Mouse (Mus musculus) heart, embryonic 10.5 days (tissue): ENCODE measurements around the gene Ubac2. TPM values are rescaled to one million over a fixed set of nuclear protein-coding genes. Genes with fewer than 3 reads are reported as not detected.
A peak's percentile ranks its signal among the peaks of the same experiment; 100 is the strongest.

ENCODE experiments used
- DNase-seq: peaks from one replicate; pipeline ENCODE4 v3.0.0-alpha.2; 2017; ENCODE audit warnings: low spot score
- H3K27ac ChIP-seq: fragments of 300-500 bp; sonication (generic); 2 replicates; pipeline ENCODE4 v1.5.1; 2016; ENCODE audit warnings: mild to moderate bottlenecking
- H3K27me3 ChIP-seq: fragments of 300-500 bp; sonication (generic); 2 replicates; pipeline ENCODE4 v1.6.1; 2016; ENCODE audit warnings: mild to moderate bottlenecking; ENCODE audit not compliant: poor library complexity, insufficient read depth, severe bottlenecking
- H3K36me3 ChIP-seq: fragments of 300-500 bp; sonication (generic); 2 replicates; pipeline ENCODE4 v1.6.1; 2016; ENCODE audit warnings: mild to moderate bottlenecking, moderate library complexity
- H3K4me1 ChIP-seq: fragments of 300-500 bp; sonication (generic); 2 replicates; pipeline ENCODE4 v1.6.1; 2016; ENCODE audit warnings: mild to moderate bottlenecking
- H3K4me3 ChIP-seq: fragments of 300-500 bp; sonication (generic); 2 replicates; pipeline ENCODE4 v1.5.1; 2016; ENCODE audit warnings: mild to moderate bottlenecking, moderate library complexity
- H3K9me3 ChIP-seq: fragments of 300-500 bp; sonication (generic); 2 replicates; pipeline ENCODE4 v1.6.1; 2016; ENCODE audit warnings: mild to moderate bottlenecking, moderate library complexity
- WGBS: fragments of 180-500 bp; shearing (Covaris S2); methylation state at CpG from one replicate; pipeline ENCODE4 v1.1.7; 2016; 5-methylcytosine and 5-hydroxymethylcytosine counted together
- polyA plus RNA-seq: library from polyadenylated mRNA; unstranded; fragments of >200 nt; fragmentation: Nextera tagmentation; extraction: Ambion mirVana; gene quantifications from 2 replicates; pipeline ENCODE4 v1.2.1, GENCODE M21; 2016

Gene Ubac2
- polyA plus RNA-seq, 1 experiment from 2014 or later = 63.4 TPM

DNA sequence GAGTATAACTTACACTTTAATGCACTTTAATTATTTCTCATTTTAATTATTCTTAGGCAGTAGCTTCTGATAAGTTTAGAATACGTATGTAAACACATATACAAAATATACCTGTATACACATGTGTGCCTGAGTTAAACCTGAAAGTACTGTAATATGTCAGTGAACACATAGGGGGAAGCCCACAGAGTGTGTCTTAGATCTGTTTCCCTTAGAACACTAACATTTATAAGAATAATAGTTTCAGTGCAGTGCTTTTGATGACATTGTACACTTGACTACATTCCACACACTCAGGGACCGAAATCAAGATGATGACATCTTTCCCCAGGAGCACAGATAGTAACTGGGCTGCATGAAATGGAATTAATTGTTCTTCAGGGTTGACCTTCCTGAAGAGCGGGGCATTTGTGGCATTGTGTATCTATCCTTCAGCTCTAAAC, 81.1 kb downstream of the Ubac2 start:
- WGBS = 82% methylated on average over 3 of the region's 3 CpGs
- Histone ChIP-seq H3K27me3 (no peaks in the 10 kb centered on the region), H3K4me3 (no peak overlapping the region), H3K36me3 (no peaks in the 10 kb centered on the region), H3K9me3 (no peaks in the 10 kb centered on the region), H3K27ac (no peak overlapping the region), H3K4me1 (peaks cover 28% of the 10 kb centered on the region)
- peak; percentile 22 for DNase-seq

- Histone ChIP-seq H3K9me3 (no peaks in the 10 kb centered on the region), H3K27ac (no peak overlapping the region), H3K27me3 (no peaks in the 10 kb centered on the region), H3K4me3 (no peak overlapping the region), H3K4me1 (peaks cover 26% of the 10 kb centered on the region), H3K36me3 (no peaks in the 10 kb centered on the region)
- 92% methylated on average over 4 of the region's 4 CpGs for WGBS
- no peak for DNase-seq
Measured at GRCm38 (mm10) chr14:121960031-121960430, 81.6 kb downstream of the Ubac2 start.

- Histone ChIP-seq H3K36me3 (no peaks in the 10 kb centered on the region), H3K9me3 (no peaks in the 10 kb centered on the region), H3K27ac (no peak overlapping the region), H3K4me1 (peaks cover 30% of the 10 kb centered on the region), H3K27me3 (no peaks in the 10 kb centered on the region), H3K4me3 (no peak overlapping the region)
- no peak for DNase-seq
- 82% methylated on average over 2 of the region's 2 CpGs for WGBS
Measured at GRCm38 (mm10) chr14:121960531-121960930, 82.1 kb downstream of the Ubac2 start.

GRCm38 (mm10) chr14:121960997-121961396, 82.6 kb downstream of the Ubac2 start:
- H3K36me3 ChIP-seq = no peaks in the 10 kb centered on the region
- no peak for DNase-seq
- peaks cover 32% of the 10 kb centered on the region for H3K4me1 ChIP-seq
- H3K4me3 ChIP-seq = no peak overlapping the region
- 35% methylated on average over 6 of the region's 6 CpGs for WGBS
- peak overlapping the region; percentile 67; the same call in 1 of the 2 replicates for H3K27ac ChIP-seq
- H3K9me3 ChIP-seq = no peaks in the 10 kb centered on the region
- no peaks in the 10 kb centered on the region for H3K27me3 ChIP-seq

GRCm38 (mm10) chr14:121961496-121962127, 83.2 kb downstream of the Ubac2 start:
- no peak overlapping the region for H3K4me3 ChIP-seq
- peak overlapping the region; percentile 67 for H3K27ac ChIP-seq
- WGBS = 63% methylated on average over 12 of the region's 12 CpGs

DNA sequence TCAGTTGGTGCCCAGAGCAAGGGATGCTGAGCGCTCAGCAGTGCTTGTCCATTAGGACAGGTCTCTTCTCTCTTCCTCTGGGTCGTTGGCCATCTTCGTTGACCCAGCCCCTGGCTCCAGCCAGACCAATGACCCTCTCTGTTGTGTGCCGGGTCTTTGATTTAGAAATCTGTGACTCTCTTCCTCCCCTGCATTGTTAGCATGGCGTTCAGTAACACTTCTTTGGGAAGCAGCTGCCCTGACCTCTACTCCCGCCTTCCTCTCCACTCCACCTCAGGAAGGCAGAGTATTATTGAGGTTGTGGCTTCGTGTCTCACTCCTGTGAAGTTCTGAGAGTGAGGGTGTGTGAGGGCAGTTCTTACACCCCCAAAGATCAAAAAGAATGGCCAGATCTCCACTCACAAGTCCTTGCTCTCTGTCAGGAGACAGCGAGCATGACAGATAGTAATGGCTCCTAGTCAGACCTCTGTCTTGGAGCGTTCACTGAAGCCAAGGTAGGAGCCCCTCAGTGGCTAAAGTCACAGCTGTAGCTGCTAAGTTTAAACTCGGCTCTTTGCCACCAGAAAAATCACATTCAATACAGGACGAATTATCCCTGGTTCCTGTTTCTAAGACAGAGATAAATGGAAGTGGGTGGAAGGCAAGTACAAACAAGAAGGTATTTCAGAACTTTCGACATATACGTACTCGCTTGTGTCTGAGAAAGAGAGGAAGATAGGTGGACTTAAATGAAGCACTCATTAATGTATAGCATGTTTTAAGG, 83.9 kb downstream of the Ubac2 start:
- no peaks in the 10 kb centered on the region for H3K36me3 ChIP-seq
- peaks cover 32% of the 10 kb centered on the region for H3K4me1 ChIP-seq
- H3K27me3 ChIP-seq = no peaks in the 10 kb centered on the region
- H3K9me3 ChIP-seq = no peaks in the 10 kb centered on the region
- DNase-seq = no peak
- 71% methylated on average over 14 of the region's 14 CpGs for WGBS
- peak overlapping the region; percentile 67 for H3K27ac ChIP-seq
- no peak overlapping the region for H3K4me3 ChIP-seq

More at GRCm38 (mm10) chr14:121961496-121962127, 83.2 kb downstream of the Ubac2 start:
- H3K4me1 ChIP-seq = peaks cover 32% of the 10 kb centered on the region
- H3K27me3 ChIP-seq = no peaks in the 10 kb centered on the region
- no peaks in the 10 kb centered on the region for H3K9me3 ChIP-seq
- H3K36me3 ChIP-seq = no peaks in the 10 kb centered on the region
- DNase-seq = no peak

DNA sequence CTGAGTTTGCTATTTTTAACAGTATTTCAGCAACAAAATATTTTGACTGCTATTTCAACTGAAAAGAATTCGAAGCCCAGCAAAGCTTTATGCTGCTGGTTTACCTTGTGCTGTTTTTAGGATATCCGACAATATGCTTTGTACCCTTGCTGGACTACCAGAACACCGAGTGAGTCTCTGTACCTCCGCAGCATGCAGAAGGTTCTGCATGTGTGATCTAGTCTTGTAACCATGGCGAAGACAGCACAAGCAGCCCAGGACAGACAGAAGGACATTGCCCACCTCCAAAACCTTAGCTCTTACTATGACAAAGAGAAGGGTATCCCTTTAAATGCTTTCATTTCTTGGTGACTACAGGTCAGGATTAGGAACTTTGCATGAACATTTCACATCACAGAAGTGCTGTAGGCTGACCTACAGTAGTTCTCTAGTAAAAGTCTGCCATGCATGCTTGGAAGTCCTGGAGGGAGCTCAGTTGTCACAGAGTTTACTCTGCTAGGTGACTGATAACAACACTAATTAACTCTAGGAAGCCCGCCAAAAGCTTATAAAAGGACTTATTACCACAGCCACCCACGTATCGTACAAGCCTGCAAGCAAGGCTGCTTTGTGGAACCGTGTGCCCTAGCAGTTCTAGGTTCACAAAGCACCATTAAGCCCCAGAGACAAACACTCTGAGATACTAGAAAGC, 85.0 kb downstream of the Ubac2 start:
- Histone ChIP-seq H3K4me1 (peaks cover 32% of the 10 kb centered on the region), H3K36me3 (no peaks in the 10 kb centered on the region), H3K27me3 (no peaks in the 10 kb centered on the region), H3K9me3 (no peaks in the 10 kb centered on the region), H3K4me3 (no peak overlapping the region), H3K27ac (no peak overlapping the region)
- 80% methylated on average over 9 of the region's 9 CpGs for WGBS
- no peak for DNase-seq

GRCm38 (mm10) chr14:121963942-121964335, 85.5 kb downstream of the Ubac2 start:
- Histone ChIP-seq H3K27ac (no peak overlapping the region), H3K4me3 (no peak overlapping the region), H3K9me3 (no peaks in the 10 kb centered on the region), H3K36me3 (no peaks in the 10 kb centered on the region), H3K4me1 (peaks cover 32% of the 10 kb centered on the region), H3K27me3 (no peaks in the 10 kb centered on the region)
- WGBS = 56% methylated on average over 4 of the region's 4 CpGs
- DNase-seq = no peak

- peak within 1 kb of the TSS; percentile 49 for H3K27ac ChIP-seq
- H3K9me3 ChIP-seq = no peaks in the 10 kb centered on the region
- DNase-seq = no peak
- 18% methylated on average over 6 of the region's 6 CpGs for WGBS
- no peaks in the 10 kb centered on the region for H3K36me3 ChIP-seq
- peaks cover 32% of the 10 kb centered on the region for H3K4me1 ChIP-seq
- H3K4me3 ChIP-seq = peak within 1 kb of the TSS; percentile 24; the same call in 1 of the 2 replicates
- H3K27me3 ChIP-seq = no peaks in the 10 kb centered on the region
Measured at GRCm38 (mm10) chr14:121964990-121965389, 86.6 kb downstream of the Ubac2 start, which contains the start of gene Gpr183. Gpr183 (minus strand) TSS chr14:121965195.

DNA sequence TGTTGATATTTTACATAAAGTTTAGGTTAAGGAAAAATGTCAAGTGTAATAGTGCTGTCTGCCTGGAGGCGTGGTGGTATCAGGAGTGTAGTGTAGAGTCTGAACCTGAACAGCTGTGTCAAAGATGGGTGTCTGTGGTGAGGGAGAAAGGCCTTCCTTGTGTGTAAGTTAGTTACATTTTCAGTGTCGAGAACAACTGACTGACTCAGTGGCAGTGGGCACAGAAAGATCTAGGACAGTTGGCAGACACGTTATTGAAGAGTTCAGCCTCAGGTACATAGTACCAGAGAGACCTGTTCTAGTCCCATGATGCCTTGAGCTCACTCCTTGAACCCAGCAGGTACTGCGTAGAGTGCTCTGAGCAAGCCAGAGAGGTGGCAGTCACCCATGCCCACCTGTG, 87.0 kb downstream of the Ubac2 start:
- peaks cover 32% of the 10 kb centered on the region for H3K4me1 ChIP-seq
- 82% methylated on average over 4 of the region's 4 CpGs for WGBS
- no peaks in the 10 kb centered on the region for H3K36me3 ChIP-seq
- peak overlapping the region; percentile 49; the same call in 1 of the 2 replicates for H3K27ac ChIP-seq
- DNase-seq = no peak
- no peaks in the 10 kb centered on the region for H3K27me3 ChIP-seq
- H3K9me3 ChIP-seq = no peaks in the 10 kb centered on the region
- H3K4me3 ChIP-seq = no peak overlapping the region

- Histone ChIP-seq H3K9me3 (no peaks in the 10 kb centered on the region), H3K27ac (no peak overlapping the region), H3K4me1 (peaks cover 21% of the 10 kb centered on the region), H3K36me3 (no peaks in the 10 kb centered on the region), H3K4me3 (no peak overlapping the region), H3K27me3 (no peaks in the 10 kb centered on the region)
- 72% methylated on average over 4 of the region's 4 CpGs for WGBS
- DNase-seq = no peak
Measured at GRCm38 (mm10) chr14:121967095-121967494, 88.7 kb downstream of the Ubac2 start.

GRCm38 (mm10) chr14:121970402-121970801, 92.0 kb downstream of the Ubac2 start:
- no peak for DNase-seq
- Histone ChIP-seq H3K27ac (no peak overlapping the region), H3K4me1 (peaks cover 4% of the 10 kb centered on the region; the same call in 1 of the 2 replicates), H3K9me3 (no peaks in the 10 kb centered on the region), H3K27me3 (no peaks in the 10 kb centered on the region), H3K36me3 (peaks cover 5% of the 10 kb centered on the region), H3K4me3 (no peak overlapping the region)
- WGBS = 88% methylated on average over 1 of the region's 1 CpGs

DNA sequence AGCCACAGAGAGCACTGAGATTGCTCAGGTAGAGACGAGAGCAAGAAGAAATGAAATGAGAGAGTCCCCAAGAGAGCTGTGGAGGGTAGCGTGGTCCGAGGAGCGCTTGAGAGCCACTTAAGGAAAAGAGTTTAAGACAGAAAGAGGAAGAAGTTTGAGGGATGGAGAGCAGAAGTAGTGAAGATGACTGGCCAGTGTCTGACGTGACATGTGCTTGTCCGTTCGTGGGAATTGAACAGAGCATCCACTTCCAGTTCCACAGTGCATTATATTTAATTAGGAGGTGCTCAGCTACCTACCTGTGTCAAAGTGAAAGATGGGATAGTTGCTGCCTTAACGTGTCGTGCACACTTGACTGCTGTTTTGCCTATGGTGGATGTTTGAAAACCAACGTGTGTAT, 94.7 kb downstream of the Ubac2 start:
- no peaks in the 10 kb centered on the region for H3K9me3 ChIP-seq
- no peak overlapping the region for H3K4me3 ChIP-seq
- no peak overlapping the region for H3K27ac ChIP-seq
- peaks cover 14% of the 10 kb centered on the region for H3K36me3 ChIP-seq
- no peaks in the 10 kb centered on the region for H3K27me3 ChIP-seq
- no peaks in the 10 kb centered on the region; the same call in 1 of the 2 replicates for H3K4me1 ChIP-seq
- WGBS = 94% methylated on average over 10 of the region's 10 CpGs
- DNase-seq = peak; percentile 31
